ENCODE assay signal across 8 mouse cellular contexts in the genomic region with DNA sequence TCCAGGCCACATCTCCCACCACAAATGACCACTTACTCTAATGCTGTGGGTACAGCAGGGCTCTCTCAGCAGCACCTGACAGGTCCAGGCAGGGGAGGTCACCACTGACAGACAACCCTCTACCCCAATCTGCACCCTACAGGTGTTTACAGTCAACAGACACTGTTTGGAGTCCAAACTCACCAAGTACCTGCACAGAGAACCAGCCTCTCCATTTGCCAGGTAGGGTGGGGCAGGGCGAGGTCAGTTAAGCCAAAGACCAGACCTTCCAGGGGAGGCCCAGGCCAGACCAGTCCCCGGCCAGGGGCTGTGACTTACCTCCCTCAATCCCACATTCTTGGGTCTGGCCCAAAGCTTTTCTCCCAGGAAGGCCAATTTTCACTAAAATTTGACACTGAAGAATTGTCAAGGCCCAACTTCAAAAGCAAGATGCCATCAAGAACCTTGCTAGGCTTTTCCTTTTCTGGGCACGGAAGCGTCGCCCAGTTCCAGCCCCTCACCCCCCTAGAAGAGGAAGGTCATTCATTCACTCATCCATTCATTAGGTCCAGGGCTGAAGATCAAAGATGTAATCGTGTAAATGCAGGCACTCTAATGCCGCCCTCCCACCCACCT. TPM values are rescaled to one million over a fixed set of nuclear protein-coding genes. Genes with fewer than 3 reads are reported as not detected.
A peak's percentile ranks its signal among the peaks of the same experiment; 100 is the strongest.
DNase-seq lines count a peak whose midpoint lies in the region; ATAC-seq and TF ChIP-seq lines count a peak whose summit lies in the region.

No protein-coding gene starts in this region.

- peaks cover 68% of the 10 kb centered on the region for H3K4me1 ChIP-seq in erythroblast, embryonic 14.5 days (ENCODE audit: control insufficient read depth)
- H3K4me1 ChIP-seq in ES-Bruce4 (ENCODE audit: control insufficient read depth, insufficient read depth, low read length): peaks cover 6% of the 10 kb centered on the region
- H3K4me1 ChIP-seq in forebrain, postnatal 0 days (ENCODE audit: insufficient read depth): peaks cover 18% of the 10 kb centered on the region
- H3K4me1 ChIP-seq in liver, embryonic 14.5 days (replicated peaks; ENCODE audit: control insufficient read depth in 2 of 2, insufficient read depth in 2 of 2, low read length in 1 of 2): peaks cover 14 to 23% of the 10 kb centered on the region in 2 experiments

- H3K9me3 ChIP-seq in erythroblast, embryonic 14.5 days (ENCODE audit: control insufficient read depth, low read length): no peaks in the 10 kb centered on the region
- no peaks in the 10 kb centered on the region for H3K9me3 ChIP-seq in ES-Bruce4 (replicated peaks; ENCODE audit: control insufficient read depth, insufficient read depth, low read length, poor library complexity, severe bottlenecking)
- H3K9me3 ChIP-seq in forebrain, postnatal 0 days (ENCODE audit: low read length): no peaks in the 10 kb centered on the region
- no peaks in the 10 kb centered on the region for H3K9me3 ChIP-seq in liver, embryonic 14.5 days (ENCODE audit: control insufficient read depth, low read length)

- no peak for TF ChIP-seq POLR2A in ES-Bruce4 (IDR thresholded peaks at IDR 0.05; ENCODE audit: insufficient read depth, low read length)

- DNase-seq in forebrain, postnatal 0 days: no peak
- no peak for DNase-seq in liver, embryonic 14.5 days (ENCODE audit: low read depth in 3 of 3, low spot score in 3 of 3)
- no peak for DNase-seq in embryo, embryonic 9.5 days (ENCODE audit: extremely low spot score)
- DNase-seq in urinary bladder, adult 2 months (ENCODE audit: low spot score): no peak
- DNase-seq in layer of hippocampus, postnatal 14 days (ENCODE audit: low spot score in 2 of 2): no peak

- no peak overlapping the region for H3K27ac ChIP-seq in ES-Bruce4 (ENCODE audit: insufficient read depth, low read length)
- H3K27ac ChIP-seq in forebrain, postnatal 0 days (ENCODE audit: low read depth, low read length): peak overlapping the region; percentile 97
- peak overlapping the region; percentile 85 for H3K27ac ChIP-seq in liver, embryonic 14.5 days

- WGBS in forebrain, postnatal 0 days: 50% methylated on average over 7 of the region's 7 CpGs
- WGBS in liver, embryonic 14.5 days (ENCODE audit: insufficient replicate concordance): 32% methylated on average over 7 of the region's 7 CpGs

- no peak for TF ChIP-seq EP300 in ES-Bruce4 (IDR thresholded peaks at IDR 0.05; ENCODE audit: insufficient read depth, low read depth, low read length)
- no peak for TF ChIP-seq EP300 in liver, embryonic 14.5 days (IDR thresholded peaks at IDR 0.05; ENCODE audit: low read depth)

- no peak for ATAC-seq in erythroblast, adult 5-6 weeks (replicated peaks; ENCODE audit: low FRiP score, poor library complexity, severe bottlenecking)
- no peak for ATAC-seq in forebrain, postnatal 0 days
- ATAC-seq in liver, embryonic 14.5 days (ENCODE audit: insufficient read depth): no peak

- peak overlapping the region; percentile 78 for H3K4me2 ChIP-seq in forebrain, postnatal 0 days (ENCODE audit: low read depth)
- H3K4me2 ChIP-seq in liver, embryonic 14.5 days (ENCODE audit: low read depth): peak overlapping the region; percentile 82

- TF ChIP-seq CTCF in ES-Bruce4 (IDR thresholded peaks at IDR 0.05; ENCODE audit: low read depth, low read length): no peak
- no peak for TF ChIP-seq CTCF in forebrain, postnatal 0 days (IDR thresholded peaks at IDR 0.05; ENCODE audit: low read depth)
- TF ChIP-seq CTCF in liver, embryonic 14.5 days (IDR thresholded peaks at IDR 0.05; ENCODE audit: low read depth): no peak

- H3K9ac ChIP-seq in ES-Bruce4 (ENCODE audit: low read depth, poor library complexity, severe bottlenecking): peak overlapping the region; percentile 77
- H3K9ac ChIP-seq in forebrain, postnatal 0 days: peak overlapping the region; percentile 94
- H3K9ac ChIP-seq in liver, embryonic 14.5 days (replicated peaks): peak overlapping the region; percentile 92

- H3K4me3 ChIP-seq in erythroblast, embryonic 14.5 days (replicated peaks): peak overlapping the region; percentile 72
- H3K4me3 ChIP-seq in ES-Bruce4 (ENCODE audit: low read depth, low read length): peak overlapping the region; percentile 73
- H3K4me3 ChIP-seq in forebrain, postnatal 0 days (ENCODE audit: low read depth, low read length): peak overlapping the region; percentile 73
- peak overlapping the region; percentile 72 to 98 for H3K4me3 ChIP-seq in liver, embryonic 14.5 days (ENCODE audit: insufficient read depth in 1 of 2, low read depth in 2 of 2, low read length in 2 of 2)

- peaks cover 42% of the 10 kb centered on the region for H3K36me3 ChIP-seq in erythroblast, embryonic 14.5 days (ENCODE audit: control insufficient read depth)
- H3K36me3 ChIP-seq in ES-Bruce4 (ENCODE audit: control insufficient read depth, insufficient read depth, low read length, poor library complexity, severe bottlenecking): peaks cover 13% of the 10 kb centered on the region
- H3K36me3 ChIP-seq in forebrain, postnatal 0 days (ENCODE audit: insufficient read depth): peaks cover 13% of the 10 kb centered on the region
- peaks cover 14% of the 10 kb centered on the region for H3K36me3 ChIP-seq in liver, embryonic 14.5 days (replicated peaks; ENCODE audit: control insufficient read depth, insufficient read depth, low read depth)

- H3K27me3 ChIP-seq in erythroblast, embryonic 14.5 days (ENCODE audit: control insufficient read depth): no peaks in the 10 kb centered on the region
- H3K27me3 ChIP-seq in ES-Bruce4 (ENCODE audit: control insufficient read depth, insufficient read depth, low read length, poor library complexity, severe bottlenecking): no peaks in the 10 kb centered on the region
- H3K27me3 ChIP-seq in forebrain, postnatal 0 days (ENCODE audit: insufficient read depth, low read length): no peaks in the 10 kb centered on the region
- H3K27me3 ChIP-seq in liver, embryonic 14.5 days (ENCODE audit: control insufficient read depth, insufficient read depth, low read length): no peaks in the 10 kb centered on the region

RNA-seq across cellular contexts. Expression of a gene that starts 1.5 kb away (rescaled TPM):
- 65.8 and 80.2 TPM in 2 replicates for polyA plus RNA-seq in erythroblast, embryonic 14.5 days (2012)
- total RNA-seq in erythroblast, adult 5-6 weeks (2015; ENCODE audit: low replicate concordance): 160 and 166 TPM in 2 replicates
- total RNA-seq in erythroblast, adult 5-6 weeks (2017; ENCODE audit: low replicate concordance): 53.8 and 97.7 TPM in 2 replicates
- polyA plus RNA-seq in ES-Bruce4 (2011; ENCODE audit: insufficient read depth, insufficient read length, low read depth, missing spikeins): 254 and 307 TPM in 2 replicates
- 386 and 489 TPM in 2 replicates for total RNA-seq in forebrain, postnatal 0 days (2014; rRNA removed)
- 1,891 and 2,006 TPM in 2 replicates for polyA plus RNA-seq in forebrain, postnatal 0 days (2015; fragmentation: Nextera tagmentation; extraction: Ambion mirVana)
- polyA plus RNA-seq in liver, embryonic 14.5 days (2012; rRNA removed): 236 and 271 TPM in 2 replicates
- polyA plus RNA-seq in liver, embryonic 14.5 days (2014; fragmentation: Nextera tagmentation; extraction: Ambion mirVana): 326 and 346 TPM in 2 replicates
- 460 and 497 TPM in 2 replicates for polyA plus RNA-seq in urinary bladder, adult 2 months (2012; rRNA removed)
- total RNA-seq in layer of hippocampus, postnatal 14 days (2021): 1,000 to 10,000 TPM; 1,388 to 1,424 TPM

RNA-seq across cellular contexts. Expression of a gene that starts 4.4 kb away (rescaled TPM):
- polyA plus RNA-seq in erythroblast, embryonic 14.5 days (2012): 7.0 and 9.1 TPM in 2 replicates
- total RNA-seq in erythroblast, adult 5-6 weeks (2015; ENCODE audit: low replicate concordance): 3.3 and 12.5 TPM in 2 replicates
- total RNA-seq in erythroblast, adult 5-6 weeks (2017; ENCODE audit: low replicate concordance): 11.0 and 15.1 TPM in 2 replicates
- polyA plus RNA-seq in ES-Bruce4 (2011; ENCODE audit: insufficient read depth, insufficient read length, low read depth, missing spikeins): 25.3 and 30.4 TPM in 2 replicates
- total RNA-seq in forebrain, postnatal 0 days (2014; rRNA removed): 37.9 and 47.6 TPM in 2 replicates
- 34.5 and 35.4 TPM in 2 replicates for polyA plus RNA-seq in forebrain, postnatal 0 days (2015; fragmentation: Nextera tagmentation; extraction: Ambion mirVana)
- polyA plus RNA-seq in liver, embryonic 14.5 days (2012; rRNA removed): 11.6 and 12.7 TPM in 2 replicates
- 17.6 and 21.7 TPM in 2 replicates for polyA plus RNA-seq in liver, embryonic 14.5 days (2014; fragmentation: Nextera tagmentation; extraction: Ambion mirVana)
- polyA plus RNA-seq in urinary bladder, adult 2 months (2012; rRNA removed): 24.7 and 29.2 TPM in 2 replicates
- total RNA-seq in layer of hippocampus, postnatal 14 days (2021): 10 to 100 TPM; 27.4 to 33.7 TPM

RNA-seq across cellular contexts. Expression of a gene that starts 17.3 kb away (rescaled TPM):
- polyA plus RNA-seq in erythroblast, embryonic 14.5 days (2012): 3.3 and 3.7 TPM in 2 replicates
- 24.0 and 25.7 TPM in 2 replicates for total RNA-seq in erythroblast, adult 5-6 weeks (2015; ENCODE audit: low replicate concordance)
- total RNA-seq in erythroblast, adult 5-6 weeks (2017; ENCODE audit: low replicate concordance): 24.8 and 30.8 TPM in 2 replicates
- polyA plus RNA-seq in ES-Bruce4 (2011; ENCODE audit: insufficient read depth, insufficient read length, low read depth, missing spikeins): 44.7 and 45.0 TPM in 2 replicates
- 50.9 and 55.8 TPM in 2 replicates for total RNA-seq in forebrain, postnatal 0 days (2014; rRNA removed)
- polyA plus RNA-seq in forebrain, postnatal 0 days (2015; fragmentation: Nextera tagmentation; extraction: Ambion mirVana): 33.8 and 59.0 TPM in 2 replicates
- polyA plus RNA-seq in liver, embryonic 14.5 days (2012; rRNA removed): 8.5 and 9.7 TPM in 2 replicates
- 24.5 and 25.5 TPM in 2 replicates for polyA plus RNA-seq in liver, embryonic 14.5 days (2014; fragmentation: Nextera tagmentation; extraction: Ambion mirVana)
- polyA plus RNA-seq in urinary bladder, adult 2 months (2012; rRNA removed): 20.2 and 20.8 TPM in 2 replicates
- 100 to 1,000 TPM; 102 to 107 TPM for total RNA-seq in layer of hippocampus, postnatal 14 days (2021)

RNA-seq across cellular contexts. Expression of a gene that starts 37.4 kb away (rescaled TPM):
- 0.44 and 0.61 TPM in 2 replicates for polyA plus RNA-seq in erythroblast, embryonic 14.5 days (2012)
- total RNA-seq in erythroblast, adult 5-6 weeks (2015; ENCODE audit: low replicate concordance): 2.3 TPM in 2 replicates
- total RNA-seq in erythroblast, adult 5-6 weeks (2017; ENCODE audit: low replicate concordance): 0.98 and 1.6 TPM in 2 replicates
- 14.4 and 16.6 TPM in 2 replicates for polyA plus RNA-seq in ES-Bruce4 (2011; ENCODE audit: insufficient read depth, insufficient read length, low read depth, missing spikeins)
- 94.5 and 113 TPM in 2 replicates for total RNA-seq in forebrain, postnatal 0 days (2014; rRNA removed)
- 15.7 and 23.5 TPM in 2 replicates for polyA plus RNA-seq in forebrain, postnatal 0 days (2015; fragmentation: Nextera tagmentation; extraction: Ambion mirVana)
- 14.1 TPM in 2 replicates for polyA plus RNA-seq in liver, embryonic 14.5 days (2012; rRNA removed)
- 4.9 and 5.4 TPM in 2 replicates for polyA plus RNA-seq in liver, embryonic 14.5 days (2014; fragmentation: Nextera tagmentation; extraction: Ambion mirVana)
- 7.6 and 7.9 TPM in 2 replicates for polyA plus RNA-seq in urinary bladder, adult 2 months (2012; rRNA removed)
- total RNA-seq in layer of hippocampus, postnatal 14 days (2021): 10 to 100 TPM; 71.1 to 75.8 TPM

RNA-seq across cellular contexts. Expression of a gene that starts 41.3 kb away (rescaled TPM):
- polyA plus RNA-seq in erythroblast, embryonic 14.5 days (2012): 0.36 and 0.47 TPM in 2 replicates
- total RNA-seq in erythroblast, adult 5-6 weeks (2015; ENCODE audit: low replicate concordance): not detected in 2 replicates
- total RNA-seq in erythroblast, adult 5-6 weeks (2017; ENCODE audit: low replicate concordance): not detected in 2 replicates
- polyA plus RNA-seq in ES-Bruce4 (2011; ENCODE audit: insufficient read depth, insufficient read length, low read depth, missing spikeins): 0.88 and 0.96 TPM in 2 replicates
- total RNA-seq in forebrain, postnatal 0 days (2014; rRNA removed): 18.3 and 19.6 TPM in 2 replicates
- polyA plus RNA-seq in forebrain, postnatal 0 days (2015; fragmentation: Nextera tagmentation; extraction: Ambion mirVana): 2.9 and 4.0 TPM in 2 replicates
- polyA plus RNA-seq in liver, embryonic 14.5 days (2012; rRNA removed): 0.59 and 0.64 TPM in 2 replicates
- 0.45 and 0.69 TPM in 2 replicates for polyA plus RNA-seq in liver, embryonic 14.5 days (2014; fragmentation: Nextera tagmentation; extraction: Ambion mirVana)
- polyA plus RNA-seq in urinary bladder, adult 2 months (2012; rRNA removed): 0.88 and 1.0 TPM in 2 replicates
- 10 to 100 TPM; 12.3 to 12.4 TPM for total RNA-seq in layer of hippocampus, postnatal 14 days (2021)
